Mouse (Mus musculus): Measurements from ENCODE around the gene Tcf3.

Tcf3 gene

GRCm38 (mm10) chr10:80436276-80436675 is 2.8 kb upstream of the Tcf3 start:
- peak; percentile 27 for DNase-seq

- DNase-seq = no peak
Observed at GRCm38 (mm10) chr10:80435764-80436163, 2.3 kb upstream of the Tcf3 start.

DNA sequence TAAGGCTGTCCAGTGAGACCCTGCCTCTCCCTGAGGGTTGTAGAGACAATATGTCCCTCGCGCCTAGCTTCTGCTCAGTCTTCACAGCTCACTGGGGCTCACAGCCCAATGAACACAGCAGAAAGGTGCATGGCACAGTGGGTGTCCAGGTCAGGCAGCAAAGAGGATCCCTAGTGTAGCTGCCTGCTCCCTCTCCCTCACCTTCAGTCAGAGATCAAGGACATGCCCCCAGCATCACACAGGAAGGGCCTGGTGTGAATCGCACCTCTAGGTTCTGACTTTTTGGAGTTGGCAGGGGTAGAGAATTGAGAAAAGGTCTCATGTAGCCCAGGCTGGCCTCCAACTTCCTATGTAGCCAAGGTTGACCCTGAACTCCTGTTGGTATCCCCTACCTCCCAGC is 1.4 kb upstream of the Tcf3 start:
- no peak for DNase-seq

DNA sequence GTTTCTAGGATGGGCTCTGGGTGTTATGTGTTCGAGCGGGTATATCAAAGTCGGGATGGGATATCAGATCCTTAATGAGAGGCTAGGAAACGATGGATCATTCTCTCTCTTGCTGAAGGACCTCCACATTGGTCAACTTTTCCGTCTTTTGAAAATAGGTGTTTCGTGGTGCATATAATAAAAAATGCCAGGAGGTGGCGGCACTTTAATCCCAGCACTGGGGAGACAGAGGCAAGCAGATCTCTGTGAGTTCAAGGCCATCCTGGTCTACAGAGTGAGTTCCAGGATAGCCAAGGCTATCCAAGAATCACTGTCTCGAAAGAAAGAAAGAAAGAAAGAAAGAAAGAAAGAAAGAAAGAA is 766 bp upstream of the Tcf3 start:
- no peak for DNase-seq

DNA sequence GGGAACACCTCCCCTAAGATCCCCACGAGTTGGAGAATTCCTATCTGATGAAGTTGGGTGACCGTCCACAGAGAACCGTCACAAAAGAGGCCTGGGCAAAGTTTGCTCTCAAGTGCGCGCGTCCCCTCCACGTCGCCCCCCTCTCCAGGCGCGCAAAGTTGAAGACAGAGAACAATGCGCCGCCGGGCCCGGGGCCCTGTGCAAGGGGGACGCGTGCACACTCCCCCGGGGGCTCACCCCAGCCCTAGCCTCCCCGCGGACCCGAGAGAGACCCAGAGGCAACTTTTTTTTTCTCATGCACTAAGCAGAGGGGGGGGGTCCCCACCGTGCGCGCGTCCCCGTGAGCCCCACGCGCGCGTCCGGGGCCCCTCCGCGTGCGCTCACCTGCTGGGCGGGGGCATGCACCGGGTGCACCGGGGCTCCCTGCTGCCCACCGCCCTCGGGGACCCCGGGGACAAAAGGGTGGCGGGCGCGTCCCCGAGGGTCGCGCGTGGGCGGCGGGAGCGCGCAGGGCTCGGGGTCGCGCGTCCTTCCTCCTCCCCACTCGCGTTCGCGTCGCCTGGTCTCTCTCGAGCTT is 423 bp downstream of the Tcf3 start:
- DNase-seq = peak; percentile 81

- no peak for DNase-seq
Observed at GRCm38 (mm10) chr10:80432387-80432785, 1.1 kb downstream of the Tcf3 start.

DNA sequence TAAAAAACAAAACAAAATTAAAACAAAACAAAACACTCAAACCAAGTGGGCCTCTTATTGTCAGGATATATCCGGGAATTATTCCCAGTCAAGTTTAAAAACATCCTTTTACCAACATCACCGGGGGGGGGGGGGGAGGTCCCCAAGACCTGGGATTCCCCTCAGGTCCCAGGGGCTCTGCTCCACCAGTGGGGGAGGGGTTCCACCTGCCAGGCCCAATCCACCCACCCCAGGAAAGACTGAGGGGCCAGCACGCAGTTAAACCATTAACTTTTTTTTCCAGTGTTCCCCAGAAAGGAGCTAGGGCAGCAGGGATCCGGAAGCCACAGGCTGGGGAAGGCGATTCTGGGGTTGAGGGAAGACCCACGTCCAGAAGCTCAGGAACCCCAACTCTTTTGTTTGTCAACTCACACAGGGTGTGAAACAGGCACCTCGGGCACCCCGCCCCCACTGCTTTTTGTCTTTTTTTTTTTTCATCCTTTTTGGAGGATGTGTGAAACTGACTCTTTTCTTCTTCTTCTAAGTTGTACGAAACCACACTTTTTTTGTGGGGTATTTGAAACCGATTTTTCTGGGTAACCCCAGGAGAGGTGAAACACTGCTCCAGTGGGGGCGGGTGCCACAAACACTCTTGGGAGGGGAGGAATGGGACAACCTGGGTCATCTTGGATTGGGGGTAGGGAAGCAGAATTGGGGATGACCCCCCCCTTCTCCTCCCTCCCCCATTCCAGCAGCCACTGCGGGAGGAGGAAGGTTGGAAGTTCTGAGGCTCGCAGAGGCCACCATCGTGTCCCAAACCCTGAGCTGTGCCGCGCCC is 1.7 kb downstream of the Tcf3 start:
- peak; percentile 22 for DNase-seq

GRCm38 (mm10) chr10:80430375-80430980 is 3.0 kb downstream of the Tcf3 start:
- DNase-seq = no peak

DNA sequence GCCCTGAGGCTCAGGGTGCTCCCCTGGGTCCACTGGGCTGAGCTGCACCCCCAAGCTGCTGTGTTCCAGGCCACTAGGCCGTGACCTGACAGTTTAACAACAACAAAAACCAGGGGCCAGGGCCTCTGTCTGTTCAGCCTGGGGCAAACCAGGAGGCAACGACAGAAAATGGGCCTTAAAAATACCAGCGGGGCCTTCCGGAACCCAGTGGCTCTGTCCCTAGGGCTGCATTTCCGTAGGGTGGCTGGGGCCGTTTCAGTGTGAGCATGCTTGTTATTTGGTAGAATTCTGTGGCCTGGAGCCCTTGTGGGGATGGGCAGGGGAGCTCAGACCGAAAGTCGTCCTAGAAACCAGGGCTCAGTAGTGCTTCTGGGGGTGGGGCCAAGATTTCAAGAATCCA is 3.6 kb downstream of the Tcf3 start:
- DNase-seq = no peak

- no peak for DNase-seq
Observed at GRCm38 (mm10) chr10:80425041-80425440, 8.4 kb downstream of the Tcf3 start.

DNA sequence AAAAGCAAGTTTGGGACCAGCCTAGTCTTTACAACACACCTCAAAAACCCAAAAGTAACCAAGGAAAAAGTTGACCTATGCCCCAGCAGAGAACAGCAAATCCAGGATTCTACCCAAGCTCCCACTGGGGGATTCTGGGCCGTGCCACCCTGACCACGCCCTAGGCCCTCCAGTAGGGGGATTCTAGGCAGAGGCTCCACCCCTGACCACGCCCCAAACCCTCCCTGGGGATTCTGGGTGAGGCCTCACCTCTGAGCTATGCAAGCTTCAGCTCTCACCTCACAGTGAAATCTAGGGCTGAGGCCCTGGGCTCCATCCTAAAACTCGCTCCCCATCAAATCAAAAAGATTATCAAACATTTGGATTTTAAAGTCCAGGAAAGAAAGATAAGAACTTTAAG is 9.9 kb downstream of the Tcf3 start:
- DNase-seq = peak; percentile 66

DNA sequence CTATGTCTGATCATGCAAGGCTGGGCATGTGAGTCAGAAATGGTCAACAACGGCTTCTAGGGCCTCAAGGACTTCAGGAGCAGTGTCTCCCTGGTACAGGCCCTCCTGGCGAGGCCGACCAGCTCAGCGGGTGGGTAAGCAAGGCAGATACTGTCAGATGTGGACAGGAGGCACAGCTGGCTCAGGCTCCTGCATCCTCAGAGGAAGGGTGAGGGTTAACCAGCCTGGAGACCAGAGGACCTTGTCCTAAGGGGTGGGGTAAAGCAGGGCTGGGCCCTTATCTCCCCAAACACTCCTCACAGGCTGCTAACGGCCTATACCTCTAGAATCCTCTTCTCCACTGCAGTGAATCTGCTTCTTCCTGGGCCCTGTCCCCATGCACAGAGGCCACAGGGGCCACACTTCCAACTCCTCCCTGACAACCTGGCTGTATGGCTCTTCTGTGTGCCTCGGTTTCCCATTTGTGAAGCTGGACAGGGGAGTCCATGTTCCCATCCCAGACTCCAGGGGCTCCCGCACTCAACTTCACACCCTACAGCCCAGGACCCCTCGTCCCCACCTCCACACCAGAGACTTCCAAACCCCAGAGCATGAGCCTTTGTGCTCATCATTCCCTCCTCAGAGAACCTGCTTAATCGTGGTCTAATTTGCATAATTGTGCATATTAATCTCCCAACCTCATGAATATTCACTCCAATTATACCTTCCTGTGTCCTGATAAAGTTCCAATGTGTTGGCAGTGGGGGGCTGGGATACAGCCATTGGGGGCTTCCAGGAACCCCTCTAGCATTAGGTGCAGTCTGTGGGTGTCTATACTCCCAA is 11.6 kb downstream of the Tcf3 start:
- no peak for DNase-seq

DNA sequence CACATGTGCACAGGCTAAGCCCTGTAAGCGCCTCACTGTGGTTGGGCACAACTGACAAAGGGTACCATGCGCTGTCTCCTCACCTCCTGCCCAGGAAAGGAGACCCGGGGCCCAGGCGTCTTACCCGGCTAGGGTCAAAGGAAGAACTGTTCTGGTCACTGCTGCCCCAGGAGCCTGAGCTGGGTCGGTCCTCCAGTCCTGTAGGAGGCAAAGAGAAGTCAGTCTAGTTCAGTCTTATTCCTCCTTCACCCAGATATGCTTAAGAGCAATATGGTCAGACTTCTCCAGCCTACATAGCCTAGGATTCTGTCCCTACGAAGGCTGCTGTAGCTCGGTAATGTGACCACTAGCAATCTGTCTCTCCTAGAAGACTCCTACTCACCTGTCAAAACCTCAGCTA is 12.2 kb downstream of the Tcf3 start:
- no peak for DNase-seq

DNA sequence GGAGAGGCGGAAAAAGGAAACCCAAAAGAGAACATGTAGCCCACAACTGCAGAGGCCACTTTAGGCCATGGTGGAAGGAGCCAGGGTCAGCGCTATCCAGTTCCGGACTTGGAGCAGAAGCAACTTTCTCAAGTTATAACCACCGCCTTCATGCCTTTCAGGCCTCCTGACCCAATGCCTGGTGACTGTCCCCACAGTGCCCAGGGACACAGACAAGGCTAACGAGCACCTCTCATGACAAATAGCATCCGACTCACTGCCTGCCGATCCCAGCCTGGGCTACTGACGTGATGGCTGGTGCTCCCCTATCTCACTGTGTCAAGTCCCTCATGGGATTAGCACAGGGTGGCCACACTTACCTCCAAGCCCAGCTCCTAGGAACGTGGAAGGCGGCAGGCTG is 12.7 kb downstream of the Tcf3 start:
- DNase-seq = no peak

- no peak for DNase-seq
Observed at GRCm38 (mm10) chr10:80419419-80419818, 14.0 kb downstream of the Tcf3 start.

DNA sequence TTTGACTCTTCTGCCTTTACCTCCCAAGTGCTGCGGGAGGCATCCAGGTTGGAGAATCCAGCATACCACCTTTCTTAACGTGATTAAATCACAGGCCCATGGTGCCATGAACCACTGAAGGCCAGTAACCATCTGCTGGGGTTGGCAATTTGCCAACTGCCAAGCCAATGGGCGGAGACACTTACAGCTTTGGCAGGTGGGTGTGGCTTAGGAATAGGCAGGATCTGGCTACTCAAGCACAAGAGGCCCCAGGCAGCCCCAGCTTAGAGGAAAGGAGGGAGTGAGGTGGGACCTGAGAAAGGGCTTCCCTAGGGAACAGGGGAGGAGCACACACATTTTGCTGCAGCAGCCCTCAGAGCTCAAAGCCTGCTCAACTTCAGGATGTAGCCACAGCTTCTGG is 15.1 kb downstream of the Tcf3 start:
- DNase-seq = peak; percentile 31

DNA sequence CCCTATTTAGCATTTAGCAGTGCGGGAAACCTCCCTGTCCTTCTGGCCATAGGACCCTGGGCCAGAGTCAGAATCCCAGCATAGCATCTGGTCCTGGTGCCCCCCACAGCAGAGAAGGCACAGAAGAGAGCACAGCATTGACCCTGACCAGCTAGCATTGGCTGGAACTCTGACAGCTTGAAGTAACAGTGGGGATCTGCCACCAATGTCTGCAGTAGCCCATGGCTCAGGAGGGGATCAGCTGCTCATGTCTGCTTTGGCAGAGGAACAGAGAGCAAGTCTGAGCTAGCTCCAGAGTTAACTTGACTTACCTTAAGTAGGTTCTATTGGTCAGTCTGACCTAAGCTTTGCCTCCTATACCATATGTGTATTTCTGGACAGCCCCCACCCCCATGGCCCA is 15.6 kb downstream of the Tcf3 start:
- no peak for DNase-seq

- no peak for DNase-seq
Observed at GRCm38 (mm10) chr10:80417371-80417770, 16.1 kb downstream of the Tcf3 start.

DNA sequence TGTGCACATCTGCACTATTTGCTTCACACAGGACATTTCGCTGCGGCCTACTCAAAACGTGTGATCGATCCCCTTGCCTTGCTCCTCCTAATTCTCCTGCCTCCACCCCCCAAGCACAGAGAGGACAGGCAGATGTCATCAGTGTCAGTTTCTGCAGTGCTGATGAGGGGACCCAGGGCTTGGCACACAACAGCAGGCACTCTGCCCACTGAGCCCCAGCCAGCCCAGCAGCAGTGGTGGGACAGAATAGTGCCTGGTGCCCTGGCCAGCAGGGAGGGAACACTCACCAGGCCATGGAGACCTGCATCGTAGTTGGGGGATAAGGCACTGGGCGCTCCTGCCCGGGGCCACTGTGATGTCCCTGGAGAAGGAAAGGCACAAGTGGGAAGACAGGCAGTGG is 17.9 kb downstream of the Tcf3 start:
- DNase-seq = no peak

DNA sequence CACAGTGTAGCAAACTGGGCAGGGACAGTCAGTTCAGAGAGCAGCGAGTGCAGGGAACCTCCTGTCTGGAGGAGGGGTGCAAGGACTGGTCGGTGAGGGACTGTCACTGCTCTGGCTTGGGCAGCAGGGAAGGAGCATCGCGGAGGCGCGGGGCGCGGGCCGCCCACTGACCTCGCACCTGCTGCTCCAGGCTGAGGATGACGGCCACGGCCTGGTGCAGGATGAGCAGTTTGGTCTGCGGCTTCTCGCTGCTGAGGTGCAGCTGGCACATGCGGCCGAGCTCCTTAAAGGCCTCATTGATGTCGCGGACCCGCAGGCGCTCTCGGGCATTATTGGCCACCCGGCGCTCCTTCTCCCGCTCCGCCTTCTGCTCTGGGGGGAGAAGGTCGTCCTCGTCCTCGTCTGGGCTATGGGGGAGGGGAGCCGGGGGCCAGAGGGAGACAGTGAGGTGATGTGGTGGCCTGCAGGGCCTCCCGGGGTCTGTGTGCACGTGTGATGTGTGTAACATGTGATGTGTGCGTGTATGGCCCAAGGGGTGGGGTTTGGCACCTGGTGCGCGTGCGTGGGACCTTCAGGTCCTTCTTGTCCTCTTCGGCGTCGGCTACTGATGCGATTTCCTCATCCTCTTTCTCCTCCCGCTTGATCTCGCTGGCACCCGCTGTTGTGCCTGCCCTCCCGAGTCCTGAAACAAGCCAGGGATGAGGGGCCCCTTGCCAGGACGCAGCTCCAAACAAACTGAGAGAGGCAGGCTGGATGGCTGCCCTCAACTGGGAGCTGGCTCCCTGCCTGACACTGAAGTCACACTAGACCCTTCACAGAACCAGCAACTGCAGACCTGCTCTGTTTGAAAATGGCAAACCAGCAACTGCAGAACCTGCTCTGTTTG is 20.5 kb downstream of the Tcf3 start:
- DNase-seq = no peak

- no peak for DNase-seq
Observed at GRCm38 (mm10) chr10:80407924-80408323, 25.5 kb downstream of the Tcf3 start.

- DNase-seq = peak; percentile 94
Observed at GRCm38 (mm10) chr10:80406684-80407501, 26.6 kb downstream of the Tcf3 start, which contains the start of gene Uqcr11. TSS of gene Uqcr11 (minus strand) at chr10:80406830.
